Mouse (Mus musculus): ENCODE data around the gene 4933425L06Rik. TPM values are rescaled to one million over a fixed set of nuclear protein-coding genes. Genes with fewer than 3 reads are reported as not detected.

The 4933425L06Rik gene
- polyA plus RNA-seq (2012; rRNA removed) = not detected in 2 replicates

- DNase-seq (ENCODE audit: low read depth) = no peak
These were observed at the start of gene 4933425L06Rik for GRCm38 (mm10) chr13:105081862-105082261. Gene 4933425L06Rik, plus strand, starts transcription at chr13:105082122.

DNA sequence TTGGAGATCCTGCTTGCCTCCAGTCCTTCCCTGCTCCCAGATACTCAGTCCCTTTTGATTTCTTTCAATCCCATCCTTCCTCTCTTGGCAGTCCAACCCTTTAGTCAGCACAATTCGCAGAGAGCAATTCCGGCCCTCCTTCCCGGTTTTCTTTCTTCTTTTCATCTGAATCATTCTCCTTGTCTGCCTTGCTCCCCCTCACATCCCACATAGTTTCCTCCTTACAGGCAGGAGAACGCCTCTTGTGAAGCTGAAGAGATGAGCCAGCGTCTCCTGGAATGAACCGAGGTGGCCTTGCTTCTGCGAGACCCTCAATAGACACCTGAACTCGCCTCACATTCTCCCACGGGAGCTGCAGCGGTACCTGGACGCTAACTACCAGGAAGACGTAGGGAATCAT, 44.1 kb upstream of the 4933425L06Rik start:
- DNase-seq (ENCODE audit: low read depth) = no peak

GRCm38 (mm10) chr13:105038334-105038733, 43.6 kb upstream of the 4933425L06Rik start:
- DNase-seq (ENCODE audit: low read depth) = no peak

GRCm38 (mm10) chr13:105043882-105044281, 38.0 kb upstream of the 4933425L06Rik start:
- DNase-seq (ENCODE audit: low read depth) = no peak

- no peak for DNase-seq (ENCODE audit: low read depth)
These were observed 34.5 kb upstream of the 4933425L06Rik start for GRCm38 (mm10) chr13:105047377-105047776.

GRCm38 (mm10) chr13:105048662-105049061, 33.3 kb upstream of the 4933425L06Rik start:
- no peak for DNase-seq (ENCODE audit: low read depth)

GRCm38 (mm10) chr13:105051432-105051831, 30.5 kb upstream of the 4933425L06Rik start:
- DNase-seq (ENCODE audit: low read depth) = no peak

DNA sequence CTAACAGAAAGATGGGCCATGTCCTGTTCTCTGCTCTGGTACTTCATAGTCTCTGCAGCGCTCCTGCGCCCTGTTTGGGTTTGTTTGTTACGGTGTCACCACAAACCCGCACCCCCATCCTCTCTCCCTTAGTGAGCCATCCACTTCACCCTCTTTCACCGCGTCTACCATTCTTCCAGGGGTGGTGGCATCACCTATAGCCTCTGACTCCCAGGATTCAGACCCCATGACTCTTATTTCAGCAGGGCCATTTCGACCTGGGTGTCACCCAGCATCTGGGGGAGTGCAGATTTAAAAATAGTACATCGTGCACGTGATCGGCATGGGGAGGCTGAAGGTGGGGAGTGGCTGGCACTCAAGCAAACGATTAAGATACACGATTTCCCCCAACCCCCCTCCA, 28.3 kb upstream of the 4933425L06Rik start:
- DNase-seq (ENCODE audit: low read depth) = no peak

- no peak for DNase-seq (ENCODE audit: low read depth)
These were observed 27.6 kb upstream of the 4933425L06Rik start, which contains the start of gene Rgs7bp for GRCm38 (mm10) chr13:105054181-105054940. Gene Rgs7bp, minus strand, starts transcription at chr13:105054930.

DNA sequence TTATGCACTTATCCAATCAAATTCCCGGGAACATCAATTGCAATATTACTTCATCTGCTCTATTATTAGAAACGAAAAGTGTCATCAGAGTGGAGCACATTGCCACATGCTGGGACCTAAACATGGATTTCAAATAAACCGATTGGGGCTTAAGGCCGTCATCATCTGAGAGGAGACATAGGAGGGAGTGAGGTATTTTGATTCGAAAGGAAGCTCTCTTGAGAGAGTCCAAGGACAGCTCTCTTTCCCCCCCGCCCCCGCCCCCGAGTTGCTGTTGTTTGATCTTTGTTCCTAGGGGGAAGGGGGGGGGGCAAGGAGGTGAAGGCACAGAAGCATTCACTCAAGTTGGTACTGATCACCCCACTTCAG, 27.0 kb upstream of the 4933425L06Rik start:
- no peak for DNase-seq (ENCODE audit: low read depth)

GRCm38 (mm10) chr13:105055374-105055773, 26.5 kb upstream of the 4933425L06Rik start:
- no peak for DNase-seq (ENCODE audit: low read depth)

DNA sequence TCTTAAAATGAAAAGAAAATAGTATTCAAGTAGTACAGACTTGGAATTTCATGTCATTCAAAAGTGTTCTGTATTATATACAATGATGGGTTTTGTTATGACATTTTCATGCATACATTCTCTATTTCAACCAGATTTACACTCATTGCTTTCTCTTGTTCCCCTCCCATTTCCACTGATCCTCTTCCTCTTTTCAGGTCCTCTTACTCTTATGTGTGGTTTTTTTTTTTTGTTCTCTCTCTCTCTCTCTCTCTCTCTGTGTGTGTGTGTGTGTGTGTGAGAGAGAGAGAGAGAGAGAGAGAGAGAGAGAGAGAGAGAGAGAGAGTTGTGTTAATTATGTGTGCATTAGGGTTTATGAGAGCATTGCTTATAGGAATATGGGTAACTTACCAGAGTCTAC, 15.8 kb upstream of the 4933425L06Rik start:
- DNase-seq (ENCODE audit: low read depth) = no peak

GRCm38 (mm10) chr13:105066890-105067845, 14.8 kb upstream of the 4933425L06Rik start:
- no peak for DNase-seq (ENCODE audit: low read depth)

GRCm38 (mm10) chr13:105089276-105089675, 7.4 kb downstream of the 4933425L06Rik start:
- DNase-seq (ENCODE audit: low read depth) = peak; percentile 33

- no peak for DNase-seq (ENCODE audit: low read depth)
These were observed 14.4 kb downstream of the 4933425L06Rik start for GRCm38 (mm10) chr13:105096316-105096715.

- DNase-seq (ENCODE audit: low read depth) = no peak
These were observed 18.8 kb downstream of the 4933425L06Rik start for GRCm38 (mm10) chr13:105100705-105101104.

GRCm38 (mm10) chr13:105104385-105104784, 22.5 kb downstream of the 4933425L06Rik start:
- no peak for DNase-seq (ENCODE audit: low read depth)

DNA sequence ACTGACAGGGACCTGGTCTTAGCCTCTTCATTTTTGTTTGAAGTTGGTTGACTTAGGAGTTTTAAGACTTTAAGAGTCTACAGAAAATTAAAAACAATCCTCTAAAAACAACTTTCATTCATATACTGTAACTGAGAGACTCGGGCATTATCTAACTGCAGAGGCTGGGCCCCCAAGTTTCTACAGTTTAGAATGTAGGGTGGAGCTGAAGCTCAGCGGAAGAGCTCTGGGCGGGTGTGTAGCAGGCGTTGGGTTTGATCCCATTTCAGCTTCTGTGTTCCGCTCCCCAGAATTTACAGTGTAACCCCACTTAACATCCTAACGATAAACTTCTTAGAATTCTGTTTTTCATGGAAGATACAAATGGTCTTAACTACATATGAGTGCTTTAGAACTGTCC, 29.7 kb downstream of the 4933425L06Rik start:
- no peak for DNase-seq (ENCODE audit: low read depth)

DNA sequence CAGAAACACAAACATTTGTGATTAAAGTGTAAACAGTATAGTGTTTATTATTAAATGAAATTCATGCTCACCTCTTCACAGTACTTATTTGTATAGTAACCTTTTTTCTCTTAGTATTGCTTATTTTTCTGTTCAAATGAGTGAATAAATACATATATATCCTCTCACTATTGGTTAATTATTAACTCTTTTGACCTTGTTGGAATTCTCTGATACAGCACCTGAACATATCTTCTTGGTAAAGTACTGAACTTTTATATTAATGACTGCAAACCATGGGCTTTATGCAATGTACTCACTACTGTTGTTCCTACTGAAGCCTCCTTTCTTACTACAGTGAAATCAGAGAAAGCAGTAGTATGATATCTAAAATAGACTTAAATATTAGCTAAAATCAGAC, 39.7 kb downstream of the 4933425L06Rik start:
- no peak for DNase-seq (ENCODE audit: low read depth)

DNA sequence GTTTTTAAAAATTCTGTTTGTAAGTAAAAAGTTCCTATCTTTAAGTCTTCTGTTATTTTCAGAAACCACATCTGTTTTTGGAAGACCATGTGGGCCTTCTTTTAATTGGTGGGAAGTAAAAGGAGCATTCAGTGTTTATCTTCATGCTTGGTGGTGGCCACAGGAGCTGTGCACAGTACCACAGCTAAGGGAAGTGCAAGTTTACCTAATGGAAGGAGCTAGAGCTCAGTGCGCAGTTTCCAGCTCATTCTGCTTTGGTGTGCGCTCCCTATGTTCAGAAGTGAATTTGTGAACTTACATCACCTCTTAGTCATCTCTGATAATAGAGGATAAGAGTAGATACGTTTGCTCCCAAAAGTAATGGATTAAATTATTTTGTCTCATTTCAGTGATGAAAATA, 40.2 kb downstream of the 4933425L06Rik start:
- DNase-seq (ENCODE audit: low read depth) = no peak

DNA sequence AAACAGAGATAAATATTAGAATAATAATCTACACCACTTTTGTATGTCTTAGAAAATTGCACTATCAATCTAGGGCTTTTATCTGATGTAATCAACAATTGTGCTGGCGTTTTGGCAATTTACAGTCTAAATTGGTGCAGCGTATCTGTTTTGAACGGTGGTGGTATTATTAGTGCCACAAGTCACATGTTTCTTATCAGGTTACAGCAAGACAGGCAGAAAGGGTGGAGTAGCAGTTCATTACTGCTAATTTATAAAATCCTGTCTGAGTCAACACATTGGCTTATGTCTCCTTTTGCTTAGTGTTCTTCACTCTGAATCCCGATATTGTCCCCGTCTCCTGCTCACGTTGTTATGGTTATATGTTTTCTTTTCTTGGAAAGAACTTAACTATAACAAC, 48.2 kb downstream of the 4933425L06Rik start:
- no peak for DNase-seq (ENCODE audit: low read depth)

DNA sequence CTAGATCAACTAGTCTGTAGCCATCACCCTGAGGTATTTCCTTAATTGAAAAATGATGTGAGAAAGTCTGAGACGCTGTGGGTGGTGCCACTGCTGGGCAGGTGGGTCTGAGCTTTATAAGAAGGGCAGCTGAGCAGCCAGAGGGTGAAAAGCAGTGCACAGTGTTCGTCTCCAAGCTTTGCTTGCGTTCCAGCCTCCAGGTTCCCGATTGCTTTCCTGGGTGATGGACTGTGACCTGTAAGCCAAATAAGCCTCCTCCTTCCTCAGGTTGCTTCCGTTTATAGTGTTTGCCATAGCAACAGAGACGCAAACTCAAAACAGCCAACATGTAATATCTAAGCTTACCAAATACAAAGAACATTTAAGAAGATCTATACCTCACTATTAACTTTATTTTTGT, 50.4 kb downstream of the 4933425L06Rik start:
- DNase-seq (ENCODE audit: low read depth) = no peak

- DNase-seq (ENCODE audit: low read depth) = no peak
These were observed 50.9 kb downstream of the 4933425L06Rik start for GRCm38 (mm10) chr13:105132776-105133175.
